Mouse (Mus musculus) liver, embryonic 13.5 days (tissue): ENCODE data around the gene Skida1. TPM values are rescaled to one million over a fixed set of nuclear protein-coding genes. Genes with fewer than 3 reads are reported as not detected.
A peak's percentile ranks its signal among the peaks of the same experiment; 100 is the strongest.

Experiments used
- ATAC-seq: fragments of 200-750 bp; cut with Nextera tagmentation; 2 replicates; pipeline ENCODE4 v1.8.0; 2017; ENCODE audit warnings: low read depth, mild to moderate bottlenecking, moderate number of reproducible peaks, moderate library complexity
- DNase-seq: peaks from one replicate; pipeline ENCODE4 v3.0.0; 2022
- H3K27ac ChIP-seq: fragments of 300-500 bp; sonication (generic); 2 replicates; pipeline ENCODE4 v1.5.1; 2015; ENCODE audit warnings: moderate library complexity, mild to moderate bottlenecking, inconsistent platforms
- H3K27me3 ChIP-seq: fragments of 300-500 bp; sonication (generic); 2 replicates; pipeline ENCODE4 v1.6.1; 2015; ENCODE audit warnings: mild to moderate bottlenecking, inconsistent platforms
- H3K36me3 ChIP-seq: fragments of 300-500 bp; sonication (generic); 2 replicates; pipeline ENCODE4 v1.6.1; 2015; ENCODE audit warnings: mild to moderate bottlenecking, inconsistent platforms
- H3K4me1 ChIP-seq: fragments of 300-500 bp; sonication (generic); replicated peaks from 2 replicates; pipeline ENCODE4 v1.6.1; 2015; ENCODE audit warnings: inconsistent platforms
- H3K4me2 ChIP-seq: fragments of 300-500 bp; sonication (generic); 2 replicates; pipeline ENCODE4 v1.6.1; 2015; ENCODE audit warnings: inconsistent platforms, mild to moderate bottlenecking, moderate library complexity
- H3K4me3 ChIP-seq: fragments of 300-500 bp; sonication (generic); replicated peaks from 2 replicates; pipeline ENCODE4 v1.5.1; 2015; ENCODE audit warnings: mild to moderate bottlenecking, inconsistent platforms
- H3K9ac ChIP-seq: fragments of 300-500 bp; sonication (generic); 2 replicates; pipeline ENCODE4 v1.6.1; 2015; ENCODE audit warnings: mild to moderate bottlenecking, inconsistent platforms
- H3K9me3 ChIP-seq: fragments of 300-500 bp; sonication (generic); replicated peaks from 2 replicates; pipeline ENCODE4 v1.6.1; 2016; ENCODE audit warnings: inconsistent platforms
- WGBS: fragments of 180-500 bp; shearing (Covaris S2); methylation state at CpG from one replicate; pipeline ENCODE4 v1.1.7; 2015; ENCODE audit not compliant: insufficient replicate concordance; 5-methylcytosine and 5-hydroxymethylcytosine counted together
- polyA plus RNA-seq: library from polyadenylated mRNA; unstranded; fragments of >200 nt; fragmentation: Nextera tagmentation; extraction: Ambion mirVana; gene quantifications from 2 replicates; pipeline ENCODE4 v1.2.1, GENCODE M21; 2015

Skida1 gene
- polyA plus RNA-seq, 1 experiment from 2014 or later = 0.47 TPM

DNA sequence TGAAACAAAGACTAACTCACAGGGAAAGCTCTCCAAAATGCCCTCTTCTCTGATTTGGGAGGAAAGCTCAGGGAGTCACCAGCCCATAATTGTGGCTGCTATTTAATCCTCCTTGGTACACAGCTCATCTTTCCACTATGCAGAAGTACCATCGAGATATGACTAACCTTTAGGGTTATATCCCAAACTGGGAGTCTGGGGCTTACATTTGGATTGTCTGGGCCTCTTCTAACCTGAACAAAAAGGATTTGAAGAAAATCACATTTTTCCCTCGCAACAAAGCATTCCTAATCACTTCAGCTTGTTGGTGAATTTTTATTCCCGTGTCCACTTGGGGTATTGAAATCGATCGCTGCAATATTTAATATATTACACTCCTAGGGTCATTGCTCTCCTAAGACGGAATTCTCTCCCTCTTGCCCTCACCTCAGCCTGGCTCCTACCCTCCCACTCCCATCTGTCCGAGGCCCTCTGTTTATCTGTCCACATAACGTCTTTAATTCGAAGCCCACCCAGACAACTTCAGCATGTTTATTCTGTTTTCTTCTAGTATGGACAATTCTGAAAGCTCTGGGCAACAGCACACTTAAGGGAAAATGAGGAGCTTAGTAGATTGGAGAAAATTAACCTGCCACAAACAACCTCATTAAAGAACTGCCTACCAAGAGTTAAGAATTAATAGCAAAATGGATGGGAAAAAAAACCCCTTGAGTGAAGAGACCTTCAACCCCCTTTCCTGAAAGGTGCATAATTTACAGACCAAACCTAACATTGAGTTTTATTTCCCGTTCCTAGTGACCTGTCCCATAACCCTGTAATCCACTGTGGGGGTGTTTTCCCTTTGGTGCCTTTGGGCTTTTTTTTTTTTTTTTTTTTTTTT lies 14.2 kb downstream of the Skida1 start:
- no peak for ATAC-seq
- Histone ChIP-seq H3K9me3 (no peaks in the 10 kb centered on the region), H3K27me3 (peaks cover 85% of the 10 kb centered on the region), H3K4me3 (no peak overlapping the region), H3K4me1 (peaks cover 15% of the 10 kb centered on the region), H3K9ac (no peak overlapping the region), H3K36me3 (no peaks in the 10 kb centered on the region), H3K27ac (no peak overlapping the region), H3K4me2 (no peak overlapping the region)
- 68% methylated on average over 10 of the region's 10 CpGs for WGBS
- no peak for DNase-seq

DNA sequence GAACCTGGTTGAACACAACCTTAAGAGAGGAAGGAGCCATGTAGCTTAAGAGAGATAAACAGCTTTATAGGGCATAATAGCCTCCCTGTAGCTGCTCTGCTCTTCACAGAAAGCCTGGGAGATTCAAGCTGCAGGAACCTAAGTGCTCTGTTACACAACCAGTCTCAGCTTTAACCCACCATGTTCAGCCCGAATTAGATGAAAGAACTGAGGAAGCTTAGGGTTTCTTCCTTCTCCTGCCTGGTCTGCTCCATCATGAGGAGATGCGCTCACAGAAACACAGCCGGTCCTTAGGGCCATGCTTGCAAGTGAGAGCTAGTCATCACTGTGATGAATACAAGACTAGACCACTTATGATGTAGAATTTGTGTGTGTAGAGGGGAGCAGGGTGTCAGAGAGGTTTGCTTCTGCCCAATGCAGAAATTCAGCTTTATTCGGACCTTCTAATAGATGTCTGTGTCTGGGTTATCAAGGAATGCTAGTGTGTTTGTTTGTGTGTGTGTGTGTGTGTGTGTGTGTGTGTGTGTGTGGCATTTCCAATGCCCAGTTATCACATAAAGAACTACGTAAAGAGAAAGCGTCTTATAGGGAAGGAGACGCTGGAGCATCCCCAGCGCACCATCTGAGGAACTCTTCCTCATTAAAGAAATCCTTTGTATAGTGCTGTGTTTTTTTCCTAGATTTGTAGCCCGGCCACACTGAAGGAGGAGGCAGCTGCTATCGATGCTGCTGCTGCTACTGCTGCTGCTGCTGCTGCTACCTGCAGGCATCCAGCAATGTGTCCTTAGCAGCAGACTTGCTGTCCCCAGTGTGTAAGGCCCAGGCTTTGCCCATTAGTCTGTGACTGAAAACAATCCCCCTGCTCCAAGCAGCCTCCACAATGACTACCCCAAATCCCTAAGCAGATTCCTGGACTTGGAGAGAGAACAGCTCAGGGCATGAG lies 15.4 kb downstream of the Skida1 start:
- H3K27me3 ChIP-seq = peaks cover 83% of the 10 kb centered on the region

DNA sequence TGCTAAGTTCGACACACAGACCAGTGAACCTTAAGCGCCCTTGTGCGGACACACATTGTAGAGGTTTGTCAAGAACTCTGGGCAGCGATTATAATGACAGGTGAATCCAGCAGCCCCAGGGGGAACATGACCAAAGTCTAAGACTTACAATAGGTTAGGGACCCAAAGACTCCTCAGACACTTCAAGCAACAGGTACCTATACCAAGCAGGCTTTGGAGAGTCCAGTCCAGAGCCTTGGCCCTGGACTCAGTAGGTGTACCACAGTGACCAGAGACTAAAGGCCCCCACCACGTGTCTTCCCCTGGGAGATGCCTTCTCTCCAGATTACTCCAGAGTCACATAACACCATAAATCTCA lies 16.3 kb downstream of the Skida1 start:
- 66% methylated on average over 5 of the region's 5 CpGs for WGBS
- DNase-seq = no peak
- H3K27ac ChIP-seq = no peak overlapping the region
- H3K27me3 ChIP-seq = peaks cover 83% of the 10 kb centered on the region
- no peaks in the 10 kb centered on the region for H3K9me3 ChIP-seq
- ATAC-seq = no peak
- H3K4me2 ChIP-seq = 0 out of 2 replicates have a peak overlapping the region, but pooled peaks have one; percentile 70
- no peaks in the 10 kb centered on the region for H3K36me3 ChIP-seq
- no peak overlapping the region for H3K9ac ChIP-seq
- H3K4me3 ChIP-seq = no peak overlapping the region
- H3K4me1 ChIP-seq = peaks cover 28% of the 10 kb centered on the region

More for the DNA sequence above, 15.4 kb downstream of the Skida1 start:
- Histone ChIP-seq H3K4me3 (no peak overlapping the region), H3K27ac (no peak overlapping the region), H3K9me3 (no peaks in the 10 kb centered on the region), H3K36me3 (no peaks in the 10 kb centered on the region), H3K9ac (no peak overlapping the region), H3K4me2 (no peak overlapping the region), H3K4me1 (peaks cover 19% of the 10 kb centered on the region)
- DNase-seq (no peak), ATAC-seq (no peak)
- 67% methylated on average over 10 of the region's 10 CpGs for WGBS

DNA sequence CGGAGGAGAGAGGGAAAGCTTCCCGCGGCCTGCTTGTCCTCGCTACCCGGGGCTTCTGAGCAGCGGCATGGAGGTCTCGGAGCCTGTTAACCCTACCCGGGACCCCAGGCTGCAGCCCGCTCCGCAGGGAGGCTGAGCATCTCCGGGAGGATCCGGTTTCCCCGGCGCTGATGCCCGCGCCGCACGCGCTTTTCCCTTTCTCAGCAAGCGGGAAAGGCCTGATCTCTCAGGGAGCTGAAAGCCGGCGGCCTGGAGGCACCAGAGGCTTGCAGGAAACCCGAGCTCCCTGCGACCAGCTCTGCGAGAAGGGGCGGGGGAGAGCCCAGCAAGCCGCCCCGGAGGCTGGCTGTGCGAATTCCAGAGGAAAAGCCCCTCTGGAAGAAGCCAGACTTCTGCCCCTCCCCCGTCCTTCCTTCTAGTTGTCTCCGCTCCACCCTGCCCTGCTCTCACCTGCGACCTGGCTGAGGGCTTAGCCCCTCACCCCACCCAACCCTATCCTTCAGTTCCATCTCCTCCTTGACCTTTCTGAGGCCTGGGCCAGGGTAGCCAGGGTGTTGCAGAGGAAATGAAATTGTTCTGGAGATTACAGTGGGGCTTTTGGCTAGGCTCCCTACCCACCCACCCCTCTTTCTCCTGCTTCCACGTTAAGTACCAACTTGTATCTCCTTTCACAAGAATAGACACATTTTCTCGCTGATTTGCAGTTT lies 16.9 kb downstream of the Skida1 start:
- peaks cover 33% of the 10 kb centered on the region for H3K4me1 ChIP-seq
- ATAC-seq = no peak
- 7% methylated on average over 34 of the region's 34 CpGs for WGBS
- H3K27ac ChIP-seq = no peak overlapping the region
- H3K9ac ChIP-seq = peak overlapping the region; percentile 69
- no peak for DNase-seq
- H3K4me2 ChIP-seq = peak overlapping the region; percentile 70
- no peaks in the 10 kb centered on the region for H3K9me3 ChIP-seq
- H3K4me3 ChIP-seq = peak overlapping the region; percentile 46
- peaks cover 83% of the 10 kb centered on the region for H3K27me3 ChIP-seq
- H3K36me3 ChIP-seq = no peaks in the 10 kb centered on the region

DNA sequence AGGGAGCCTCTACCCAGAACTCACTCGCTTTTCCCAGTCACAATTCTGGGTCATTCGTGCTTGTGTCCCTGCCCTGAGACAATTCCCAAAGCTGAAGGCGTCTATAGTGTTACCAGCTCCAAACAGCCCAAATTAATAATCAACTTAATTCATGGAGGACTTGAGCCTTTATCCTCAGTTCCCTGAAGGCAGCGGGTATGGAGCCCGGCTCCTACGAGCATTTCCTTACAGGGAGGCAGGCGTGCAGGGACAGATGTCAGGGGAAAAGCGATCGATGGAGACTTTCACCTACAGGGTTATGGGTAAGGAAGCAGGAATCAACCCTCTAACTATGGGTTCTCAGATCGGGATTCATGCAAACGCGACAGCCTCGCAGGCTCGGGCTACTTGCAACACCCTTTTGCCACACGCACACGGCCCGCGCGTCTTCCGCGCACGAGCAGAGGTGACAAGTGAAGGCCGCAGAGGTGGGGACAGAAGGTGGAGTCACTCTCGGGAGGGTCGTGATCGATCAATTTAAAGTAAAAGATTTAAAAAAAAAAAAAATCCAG lies 17.5 kb downstream of the Skida1 start:
- peak overlapping the region; percentile 70 for H3K4me2 ChIP-seq
- DNase-seq (no peak), ATAC-seq (no peak)
- no peak overlapping the region for H3K27ac ChIP-seq
- peaks cover 39% of the 10 kb centered on the region for H3K4me1 ChIP-seq
- H3K9me3 ChIP-seq = no peaks in the 10 kb centered on the region
- H3K9ac ChIP-seq = peak overlapping the region; percentile 69
- 7% methylated on average over 26 of the region's 26 CpGs for WGBS
- peak overlapping the region; percentile 46 for H3K4me3 ChIP-seq
- peaks cover 85% of the 10 kb centered on the region for H3K27me3 ChIP-seq
- no peaks in the 10 kb centered on the region for H3K36me3 ChIP-seq

DNA sequence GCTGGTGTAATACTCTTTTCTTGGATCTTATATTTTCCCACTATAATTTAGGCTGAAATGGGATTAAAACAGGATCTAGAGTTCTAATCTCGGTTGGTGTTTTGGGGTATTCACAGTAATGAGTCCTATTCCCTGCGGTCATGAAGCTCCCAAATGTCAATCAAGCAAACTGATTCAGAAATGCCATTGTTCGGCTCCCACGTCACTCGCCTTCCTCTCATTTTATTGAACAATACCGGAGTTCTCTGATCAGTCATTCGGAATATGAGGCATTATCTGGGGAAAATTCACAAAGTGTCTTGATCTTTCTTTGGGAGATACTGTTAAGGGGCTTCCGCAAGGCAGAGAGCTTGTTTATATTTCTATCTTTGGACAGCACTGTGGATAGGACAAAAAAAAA lies 18.3 kb downstream of the Skida1 start:
- peaks cover 47% of the 10 kb centered on the region for H3K4me1 ChIP-seq
- no peaks in the 10 kb centered on the region for H3K9me3 ChIP-seq
- no peak overlapping the region for H3K4me2 ChIP-seq
- no peak overlapping the region for H3K27ac ChIP-seq
- WGBS = 60% methylated on average over 8 of the region's 8 CpGs
- no peak for DNase-seq
- H3K4me3 ChIP-seq = no peak overlapping the region
- H3K36me3 ChIP-seq = no peaks in the 10 kb centered on the region
- H3K9ac ChIP-seq = no peak overlapping the region
- peaks cover 92% of the 10 kb centered on the region for H3K27me3 ChIP-seq
- ATAC-seq = no peak

DNA sequence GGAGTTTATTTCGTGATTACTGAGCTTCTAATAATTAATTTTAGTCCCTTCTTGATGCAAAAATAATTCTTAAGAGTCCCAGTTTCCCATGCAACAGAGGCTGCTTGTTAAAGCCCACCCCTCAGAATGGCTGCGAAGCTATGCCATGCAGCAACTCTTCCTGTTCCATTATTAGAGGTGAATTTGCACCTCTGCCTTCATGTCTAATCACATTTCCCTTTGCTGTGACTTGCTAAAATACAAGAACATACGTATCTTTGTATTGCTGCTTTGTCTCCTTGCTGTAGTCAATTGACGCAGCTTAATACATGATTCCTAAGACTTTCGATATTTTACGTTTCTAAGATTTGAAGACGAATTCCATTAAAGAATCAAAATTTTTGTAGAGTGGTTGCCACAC lies 19.2 kb downstream of the Skida1 start:
- H3K27ac ChIP-seq = no peak overlapping the region
- no peak for ATAC-seq
- H3K4me2 ChIP-seq = no peak overlapping the region
- H3K9ac ChIP-seq = no peak overlapping the region
- no peaks in the 10 kb centered on the region for H3K36me3 ChIP-seq
- 73% methylated on average over 7 of the region's 7 CpGs for whole genome bisulfite sequencing
- no peaks in the 10 kb centered on the region for H3K9me3 ChIP-seq
- DNase-seq = no peak
- H3K27me3 ChIP-seq = peaks cover 96% of the 10 kb centered on the region
- H3K4me3 ChIP-seq = no peak overlapping the region
- peaks cover 49% of the 10 kb centered on the region for H3K4me1 ChIP-seq

DNA sequence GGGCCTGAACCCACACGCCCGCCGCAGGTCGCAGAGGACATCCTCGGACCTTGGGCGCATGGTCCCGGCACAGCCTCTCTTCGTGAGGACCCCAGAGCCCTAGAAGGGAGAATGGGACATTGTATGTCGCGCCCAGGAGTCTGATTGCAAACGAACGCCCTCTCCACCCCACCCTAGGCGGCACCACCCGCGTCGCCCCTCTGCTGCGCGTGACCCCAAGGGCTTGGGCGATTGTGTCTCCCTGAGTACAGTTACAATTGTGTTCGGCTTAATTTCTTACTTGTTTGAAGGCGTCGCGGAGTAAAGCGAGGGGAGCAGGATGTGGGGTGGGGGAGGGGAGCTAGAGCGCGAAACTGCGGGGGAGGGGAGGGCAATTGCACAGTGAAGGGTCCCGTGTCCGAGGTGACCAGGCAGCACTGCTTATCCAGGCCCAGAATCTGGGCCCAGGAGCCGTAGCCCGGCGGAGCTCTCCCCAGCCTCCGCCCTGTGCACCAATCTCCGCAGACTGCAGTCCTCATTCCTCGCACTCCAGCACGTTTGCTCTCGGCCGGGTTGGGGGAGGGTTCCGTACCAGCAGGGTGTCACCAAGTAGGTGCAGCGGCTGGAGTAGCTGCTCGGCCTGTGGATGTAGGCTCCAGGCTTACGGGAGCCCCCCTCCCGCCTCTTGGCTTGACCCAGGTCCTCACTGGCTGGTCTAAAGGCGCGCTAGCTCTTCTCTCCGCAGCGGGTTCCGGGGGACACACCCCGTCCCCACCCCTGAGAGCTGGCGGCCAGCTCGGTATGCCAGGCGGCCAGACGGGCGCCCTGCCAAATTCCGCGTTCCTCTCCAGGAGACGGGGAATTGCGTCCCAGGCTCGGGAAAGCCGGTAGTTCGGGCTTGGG lies 20.5 kb downstream of the Skida1 start:
- Histone ChIP-seq H3K27me3 (peaks cover 87% of the 10 kb centered on the region), H3K4me1 (peaks cover 49% of the 10 kb centered on the region), H3K27ac (peak overlapping the region; percentile 86), H3K4me2 (peak overlapping the region; percentile 87), H3K9me3 (no peaks in the 10 kb centered on the region), H3K4me3 (peak overlapping the region; percentile 66), H3K9ac (peak overlapping the region; percentile 66), H3K36me3 (no peaks in the 10 kb centered on the region)
- DNase-seq = peak; percentile 52
- peak; percentile 70 for ATAC-seq
- under 1% methylated on average over 61 of the region's 61 CpGs for WGBS

DNA sequence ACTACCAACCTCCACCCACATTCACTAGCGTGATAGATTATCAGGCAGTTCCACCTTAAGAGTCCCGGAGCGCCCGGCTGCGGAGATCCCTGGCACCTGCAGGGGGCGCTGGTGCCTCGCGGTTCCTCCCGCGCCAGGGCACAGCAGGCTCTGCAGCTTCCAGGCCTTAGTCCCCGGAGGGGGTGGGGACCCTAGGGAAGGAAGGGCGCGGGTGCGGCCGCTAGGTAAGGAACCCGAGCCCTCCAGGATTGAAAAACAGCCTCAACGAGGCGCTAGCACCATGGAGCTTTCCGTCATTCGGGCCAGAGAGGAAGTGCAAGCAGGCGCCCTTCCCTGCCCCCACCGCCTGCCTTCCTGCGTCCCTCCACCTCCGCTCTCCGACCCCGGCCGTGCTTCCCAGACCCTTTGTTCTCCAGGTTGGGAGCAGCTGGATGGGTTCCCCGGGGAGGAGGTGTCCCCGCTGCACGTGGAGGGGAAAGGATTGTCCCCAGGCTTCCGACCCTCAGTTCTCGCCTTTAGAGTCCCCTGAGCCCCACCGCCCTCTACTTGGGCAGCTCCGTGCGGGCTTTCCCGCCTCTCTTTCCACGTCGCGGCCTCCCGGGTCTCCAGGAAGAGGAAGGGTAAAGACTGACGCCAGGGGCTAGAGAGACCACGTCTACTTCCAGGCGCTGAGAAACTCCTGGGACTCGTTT lies 21.3 kb downstream of the Skida1 start:
- Histone ChIP-seq H3K4me1 (peaks cover 49% of the 10 kb centered on the region), H3K27ac (peak overlapping the region; percentile 86), H3K9me3 (no peaks in the 10 kb centered on the region), H3K4me2 (peak overlapping the region; percentile 87), H3K36me3 (no peaks in the 10 kb centered on the region), H3K27me3 (peaks cover 79% of the 10 kb centered on the region), H3K4me3 (peak overlapping the region; percentile 66), H3K9ac (peak overlapping the region; percentile 66)
- peak; percentile 84 for DNase-seq
- ATAC-seq = peak; percentile 82
- under 1% methylated on average over 43 of the region's 44 CpGs for WGBS
